Mouse (Mus musculus) ES-E14 (cell line): ENCODE data around the gene Slc5a4a.

Experiments
- CHD2 ChIP-seq: IDR thresholded peaks from 2 replicates; pipeline ENCODE4 v1.6.1; 2014; ENCODE audit warnings: mild to moderate bottlenecking, low read depth, low read length, inconsistent platforms
- HCFC1 ChIP-seq: IDR thresholded peaks from 2 replicates; pipeline ENCODE4 v1.6.1; 2012; ENCODE audit warnings: low read length, inconsistent platforms, borderline replicate concordance; ENCODE audit not compliant: insufficient read depth
- MAFK ChIP-seq: IDR thresholded peaks from 2 replicates; pipeline ENCODE4 v1.6.1; 2014; ENCODE audit warnings: mild to moderate bottlenecking, low read depth, low read length, inconsistent platforms; ENCODE audit not compliant: insufficient read depth
- ZC3H11A ChIP-seq: IDR thresholded peaks from 2 replicates; pipeline ENCODE4 v1.6.1; 2012; ENCODE audit warnings: low read depth, mild to moderate bottlenecking, inconsistent platforms, low read length, borderline replicate concordance
- ZNF384 ChIP-seq: IDR thresholded peaks from 2 replicates; pipeline ENCODE4 v1.6.1; 2012; ENCODE audit warnings: low read depth, low read length, inconsistent platforms

DNA sequence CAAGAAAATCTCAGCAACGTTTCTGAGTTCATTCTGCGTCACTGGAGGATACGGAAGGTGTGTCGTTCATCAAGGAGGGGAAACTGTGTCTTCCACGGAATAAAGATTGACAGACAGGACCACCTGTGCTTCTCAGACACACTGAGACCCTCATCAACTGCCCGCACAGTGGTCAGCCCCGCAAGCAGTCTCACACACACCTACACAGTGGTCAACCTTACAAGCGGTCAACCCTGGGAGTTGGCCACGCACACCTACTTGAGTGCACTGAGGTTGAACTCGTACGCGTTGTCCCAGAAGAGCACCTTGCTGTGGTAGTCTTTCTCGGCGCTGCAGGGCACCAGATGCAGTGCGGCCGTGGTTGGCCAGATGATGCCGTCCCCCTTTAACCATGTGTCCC is 69.8 kb downstream of the Slc5a4a start:
- TF ChIP-seq HCFC1 (no peak), ZC3H11A (no peak), MAFK (no peak), CHD2 (no peak), ZNF384 (no peak)
